Mouse (Mus musculus) liver, adult 2 months (tissue): Measurements from ENCODE around the gene Pik3ip1. TPM values are rescaled to one million over a fixed set of nuclear protein-coding genes. Genes with fewer than 3 reads are reported as not detected.

Source experiments
- DNase-seq: peaks from one replicate; pipeline ENCODE4 v3.0.0-alpha.2; 2011; ENCODE audit warnings: low read depth, low spot score; ENCODE audit errors: extremely low read depth
- H3K27ac ChIP-seq: fragments of 200-500 bp; replicated peaks from 2 replicates; pipeline ENCODE4 v1.5.1; 2012; ENCODE audit warnings: low read depth, mild to moderate bottlenecking, control low read depth, inconsistent platforms, low read length; ENCODE audit not compliant: insufficient read depth
- H3K27me3 ChIP-seq: fragments of 200-500 bp; 2 replicates; pipeline ENCODE4 v1.6.1; 2012; ENCODE audit warnings: mild to moderate bottlenecking, moderate library complexity, low read length, inconsistent platforms; ENCODE audit not compliant: control insufficient read depth, insufficient read depth
- H3K36me3 ChIP-seq: fragments of 200-500 bp; 2 replicates; pipeline ENCODE4 v1.6.1; 2012; ENCODE audit warnings: low read length, inconsistent platforms; ENCODE audit not compliant: control insufficient read depth, insufficient read depth
- H3K4me1 ChIP-seq: fragments of 200-500 bp; 2 replicates; pipeline ENCODE4 v1.6.1; 2011; ENCODE audit warnings: low read length; ENCODE audit not compliant: control insufficient read depth, insufficient read depth
- H3K4me3 ChIP-seq: fragments of 200-500 bp; 2 replicates; pipeline ENCODE4 v1.5.1; 2011; ENCODE audit warnings: low read depth, mild to moderate bottlenecking, control low read depth, low read length, moderate library complexity; ENCODE audit not compliant: insufficient read depth
- H3K79me2 ChIP-seq: fragments of 200-500 bp; 2 replicates; pipeline ENCODE4 v1.6.1; 2012; ENCODE audit warnings: inconsistent platforms, mild to moderate bottlenecking, low read length, moderate library complexity; ENCODE audit not compliant: control insufficient read depth, insufficient read depth
- H3K9ac ChIP-seq: fragments of 200-500 bp; 2 replicates; pipeline ENCODE4 v1.6.1; 2012; ENCODE audit warnings: low read depth, mild to moderate bottlenecking, control low read depth, inconsistent platforms, low read length
- CTCF ChIP-seq: fragments of 200-500 bp; IDR thresholded peaks from 2 replicates; pipeline ENCODE4 v1.5.1; 2011; ENCODE audit warnings: low read depth, low read length, control low read depth
- POLR2A ChIP-seq: fragments of 200-500 bp; IDR thresholded peaks from 2 replicates; pipeline ENCODE4 v1.6.1; 2011; ENCODE audit warnings: low read length, control low read depth; ENCODE audit not compliant: insufficient read depth; ENCODE audit errors: extremely low read depth
- WGBS: fragments of 180-500 bp; shearing (Covaris S2); methylation state at CpG from one replicate; pipeline ENCODE4 v1.1.7; 2018; 5-methylcytosine and 5-hydroxymethylcytosine counted together
- polyA plus RNA-seq: library from polyadenylated mRNA; depleted of rRNA; stranded (reverse); fragments of >200 nt; gene quantifications from 2 replicates; pipeline ENCODE4 v1.2.3, GENCODE M21; 2012
- total RNA-seq: library from RNA; depleted of rRNA; stranded (reverse); fragments of >200 nt; gene quantifications from 2 replicates; pipeline ENCODE4 v1.2.3, GENCODE M21; 2014

The Pik3ip1 gene
- total and polyA plus RNA-seq, 2 experiments, result 0.59 to 0.83 TPM

DNA sequence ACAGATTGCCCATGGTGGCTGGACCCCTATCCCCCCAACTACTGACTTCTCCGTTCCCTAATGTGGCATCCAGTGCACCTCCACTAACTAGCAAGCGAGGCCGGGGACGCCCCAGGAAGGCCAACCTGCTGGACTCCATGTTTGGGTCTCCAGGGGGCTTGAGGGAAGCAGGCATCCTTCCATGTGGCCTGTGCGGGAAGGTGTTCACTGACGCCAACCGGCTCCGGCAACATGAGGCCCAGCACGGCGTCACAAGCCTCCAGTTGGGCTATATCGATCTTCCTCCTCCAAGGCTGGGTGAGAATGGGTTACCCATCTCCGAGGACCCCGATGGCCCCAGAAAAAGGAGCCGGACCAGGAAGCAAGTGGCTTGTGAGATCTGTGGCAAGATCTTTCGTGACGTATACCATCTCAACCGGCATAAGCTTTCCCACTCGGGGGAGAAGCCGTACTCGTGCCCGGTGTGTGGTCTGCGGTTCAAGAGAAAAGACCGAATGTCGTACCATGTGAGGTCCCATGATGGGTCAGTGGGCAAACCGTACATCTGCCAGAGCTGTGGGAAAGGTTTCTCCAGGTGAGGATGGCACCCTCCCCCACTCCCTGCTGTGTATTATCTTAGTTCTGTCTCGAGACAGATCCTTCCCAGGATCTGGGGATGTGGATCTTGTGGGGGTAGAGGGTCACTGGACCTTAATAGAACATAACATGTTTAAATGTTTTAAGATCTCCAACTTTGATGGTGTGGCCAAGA is 38.7 kb upstream of the Pik3ip1 start:
- WGBS, result 68% methylated on average over 26 of the region's 26 CpGs
- H3K4me1 ChIP-seq, result peaks cover 2% of the 10 kb centered on the region

DNA sequence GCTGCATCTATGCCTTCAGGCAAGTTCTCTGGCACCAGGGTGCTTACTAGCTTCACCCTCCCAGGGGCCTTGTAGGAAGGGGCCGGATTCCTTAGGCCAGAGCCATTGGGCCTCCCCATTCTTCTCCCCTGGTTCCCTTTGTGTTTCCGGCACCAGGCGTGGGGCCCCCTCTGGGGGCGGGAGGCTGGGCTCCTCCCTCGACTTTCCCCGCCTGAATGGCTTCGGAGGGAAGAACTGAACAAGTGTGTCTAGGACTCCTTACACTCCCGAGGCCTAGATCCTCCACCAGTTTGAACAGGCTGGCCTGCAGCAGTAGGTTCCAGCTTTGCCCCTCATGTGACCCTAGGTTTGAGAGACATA is 38.2 kb upstream of the Pik3ip1 start:
- WGBS, result 55% methylated on average over 8 of the region's 8 CpGs
- Histone ChIP-seq H3K27me3 (no peaks in the 10 kb centered on the region), H3K9ac (no peak overlapping the region), H3K36me3 (no peaks in the 10 kb centered on the region; the same call in 1 of the 2 replicates), H3K4me1 (peaks cover 2% of the 10 kb centered on the region), H3K27ac (no peak overlapping the region), H3K79me2 (peaks cover 3% of the 10 kb centered on the region; the same call in 1 of the 2 replicates), H3K4me3 (no peak overlapping the region)
- DNase-seq, result no peak
- TF ChIP-seq POLR2A (no peak), CTCF (no peak)

More for the DNA sequence above, 38.7 kb upstream of the Pik3ip1 start:
- no peak for TF ChIP-seq POLR2A
- TF ChIP-seq CTCF, result no peak
- Histone ChIP-seq H3K9ac (0 out of 2 replicates have a peak overlapping the region, but pooled peaks have one; percentile 18), H3K27me3 (no peaks in the 10 kb centered on the region), H3K36me3 (no peaks in the 10 kb centered on the region; the same call in 1 of the 2 replicates), H3K27ac (no peak overlapping the region), H3K4me3 (peak overlapping the region; percentile 97), H3K79me2 (peaks cover 3% of the 10 kb centered on the region; the same call in 1 of the 2 replicates)
- DNase-seq, result no peak

DNA sequence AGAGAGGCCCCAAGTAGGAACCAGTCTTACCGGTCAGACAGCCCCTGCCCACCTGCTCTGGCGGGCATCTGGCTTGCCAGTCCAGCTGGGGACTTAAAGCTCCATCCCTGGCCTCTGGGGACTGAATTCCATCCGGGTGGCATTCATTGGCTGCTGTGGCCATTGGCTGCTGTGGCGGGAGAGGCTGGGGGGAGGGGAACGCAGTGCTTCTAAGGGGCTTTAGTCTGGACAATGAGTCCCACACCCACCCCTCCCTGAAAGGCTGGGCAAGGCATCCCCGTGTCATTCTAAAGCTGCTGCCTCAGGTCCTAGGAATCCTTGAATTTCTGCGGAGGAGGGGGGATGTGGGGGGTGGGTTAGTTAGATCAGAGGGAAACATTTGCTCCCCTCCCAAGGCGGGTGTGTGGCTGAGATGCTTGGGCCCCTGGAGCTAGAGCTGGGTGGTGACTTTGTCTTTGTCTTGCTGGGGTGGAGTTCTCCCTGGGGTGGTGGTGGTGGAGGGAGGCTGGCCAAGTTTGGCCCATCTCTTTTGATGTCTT is 37.4 kb upstream of the Pik3ip1 start:
- Histone ChIP-seq H3K9ac (no peak overlapping the region), H3K36me3 (no peaks in the 10 kb centered on the region; the same call in 1 of the 2 replicates), H3K79me2 (peaks cover 3% of the 10 kb centered on the region; the same call in 1 of the 2 replicates), H3K27ac (no peak overlapping the region), H3K27me3 (no peaks in the 10 kb centered on the region), H3K4me3 (no peak overlapping the region), H3K4me1 (peaks cover 2% of the 10 kb centered on the region)
- WGBS, result 76% methylated on average over 8 of the region's 8 CpGs
- TF ChIP-seq POLR2A (no peak), CTCF (no peak)
- DNase-seq, result no peak

DNA sequence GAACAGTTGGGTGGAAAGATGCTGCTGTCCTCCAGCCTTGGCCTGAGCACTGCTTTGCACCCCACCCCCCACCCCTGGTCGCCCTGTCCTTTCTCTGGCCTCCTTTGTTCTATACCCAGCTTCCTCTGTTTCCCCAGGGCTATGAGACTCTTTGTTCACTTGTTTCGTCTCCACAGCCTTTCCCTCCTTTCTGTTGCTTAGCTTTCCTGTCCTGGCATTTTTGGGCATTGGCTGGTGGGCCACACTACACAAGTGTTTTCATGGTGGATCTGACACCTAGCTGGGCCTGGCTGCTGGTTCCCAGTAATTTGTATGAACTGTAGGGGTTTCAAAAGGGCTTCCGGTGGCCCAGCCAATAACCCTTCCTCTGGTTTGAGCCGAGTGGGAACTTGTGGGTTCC is 36.8 kb upstream of the Pik3ip1 start:
- Histone ChIP-seq H3K27me3 (no peaks in the 10 kb centered on the region), H3K4me1 (peaks cover 2% of the 10 kb centered on the region), H3K79me2 (peaks cover 3% of the 10 kb centered on the region; the same call in 1 of the 2 replicates), H3K36me3 (no peaks in the 10 kb centered on the region; the same call in 1 of the 2 replicates), H3K4me3 (no peak overlapping the region), H3K27ac (no peak overlapping the region), H3K9ac (no peak overlapping the region)
- TF ChIP-seq CTCF, result no peak
- no peak for TF ChIP-seq POLR2A
- no peak for DNase-seq
- WGBS, result 89% methylated on average over 4 of the region's 4 CpGs

DNA sequence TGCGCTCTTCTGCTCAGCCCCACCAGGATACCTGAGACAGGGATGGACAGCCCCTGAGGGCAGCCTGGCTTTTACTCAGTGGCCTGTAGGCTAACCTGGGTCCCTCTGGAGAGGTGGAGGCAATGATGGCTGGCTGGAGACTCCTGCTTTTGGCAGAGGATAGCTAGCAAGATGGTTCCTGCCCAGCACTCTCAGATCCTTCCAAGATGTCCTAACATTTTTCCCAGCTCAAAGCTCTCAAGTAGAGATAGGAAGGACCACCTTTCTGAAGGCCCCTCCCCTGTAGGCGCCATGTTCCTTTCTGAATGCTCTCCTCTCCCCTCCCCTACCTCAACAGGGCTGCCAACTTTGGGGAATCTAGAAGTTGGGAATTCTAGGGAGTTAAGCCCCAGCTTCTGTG is 35.6 kb upstream of the Pik3ip1 start:
- peaks cover 2% of the 10 kb centered on the region; the same call in 1 of the 2 replicates for H3K4me1 ChIP-seq
- peaks cover 3% of the 10 kb centered on the region; the same call in 1 of the 2 replicates for H3K79me2 ChIP-seq
- no peak overlapping the region for H3K4me3 ChIP-seq
- H3K27ac ChIP-seq, result no peak overlapping the region
- no peaks in the 10 kb centered on the region; the same call in 1 of the 2 replicates for H3K36me3 ChIP-seq
- TF ChIP-seq POLR2A (no peak), CTCF (no peak)
- WGBS, result 96% methylated on average over 2 of the region's 2 CpGs
- no peak overlapping the region for H3K9ac ChIP-seq
- DNase-seq, result no peak
- no peaks in the 10 kb centered on the region for H3K27me3 ChIP-seq
